Mouse (Mus musculus) cerebellum, adult 11-12 months (tissue): ENCODE data around the gene Gm10135.
"Not testable (repeated sequence)": the region's sequence is repeated elsewhere in the genome, so short reads cannot be mapped to it uniquely, and the experiment has no call there.

ENCODE experiments used
- DNase-seq: peaks from one replicate; pipeline ENCODE4 v3.0.0; 2022

Gene Gm10135

DNA sequence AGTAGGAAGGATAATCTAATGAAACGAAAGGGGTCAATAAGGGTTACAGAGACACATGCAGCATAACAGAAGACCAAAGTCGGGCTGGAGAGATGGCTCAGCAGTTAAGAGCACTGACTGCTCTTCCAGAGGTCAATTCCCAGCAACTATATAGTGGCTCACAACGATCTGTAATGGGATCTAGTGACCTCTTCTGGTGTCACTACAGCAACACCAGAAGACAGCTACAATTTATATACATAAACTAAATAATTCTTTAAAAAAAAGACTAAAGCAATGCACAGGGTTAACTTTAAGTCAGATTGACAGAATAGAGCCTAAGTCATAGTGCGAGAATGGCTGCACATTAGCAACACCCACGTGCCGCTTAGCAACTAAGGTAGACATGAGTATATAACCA, 14.4 kb downstream of the Gm10135 start:
- DNase-seq: no peak

DNA sequence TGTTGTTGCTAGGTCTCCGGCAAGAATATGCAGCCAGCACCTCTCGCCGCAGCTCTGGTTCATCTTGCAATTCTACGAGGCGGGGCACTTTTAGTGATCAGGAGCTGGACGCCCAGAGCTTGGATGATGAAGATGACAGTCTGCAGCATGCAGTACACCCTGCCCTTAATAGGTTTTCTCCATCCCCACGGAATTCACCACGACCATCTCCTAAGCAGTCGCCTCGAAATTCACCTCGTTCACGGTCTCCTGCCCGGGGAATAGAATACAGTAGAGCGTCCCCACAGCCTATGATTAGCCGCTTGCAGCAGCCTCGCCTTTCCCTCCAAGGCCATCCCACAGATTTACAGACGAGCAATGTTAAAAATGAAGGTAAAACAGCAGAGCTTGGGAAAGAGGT, 17.2 kb downstream of the Gm10135 start:
- no peak for DNase-seq

- DNase-seq: no peak
Observed at GRCm38 (mm10) chr5:72953996-72954604, 20.4 kb downstream of the Gm10135 start.

- DNase-seq: no peak
Observed at GRCm38 (mm10) chr5:72950252-72950651, 24.2 kb downstream of the Gm10135 start.

GRCm38 (mm10) chr5:72948136-72948535, 26.4 kb downstream of the Gm10135 start:
- DNase-seq: no peak

DNA sequence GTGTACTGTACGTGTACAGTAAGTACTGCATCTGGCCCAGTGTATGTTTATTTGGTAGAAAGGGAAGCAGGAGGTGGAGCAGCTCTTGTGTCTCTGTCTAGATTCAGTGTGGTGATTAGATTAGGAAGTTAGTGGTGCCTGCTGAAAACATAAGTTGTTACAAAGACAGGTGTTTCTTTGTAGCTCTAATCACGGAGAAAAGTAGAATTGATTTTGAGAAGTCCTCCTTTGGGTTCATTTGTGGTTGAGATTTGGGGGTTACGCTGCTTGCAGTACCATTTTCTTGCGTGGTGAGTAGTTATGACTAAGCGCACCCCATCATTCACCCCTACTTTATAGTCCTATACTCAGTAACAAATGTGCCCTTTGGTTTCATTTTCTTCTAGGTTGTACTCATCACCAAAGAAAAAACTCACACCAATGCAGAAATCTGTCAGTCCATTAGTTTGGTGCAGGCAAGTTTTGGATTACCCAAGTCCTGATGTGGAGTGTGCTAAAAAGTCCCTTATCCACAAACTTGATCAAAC, 33.5 kb downstream of the Gm10135 start:
- DNase-seq: no peak

GRCm38 (mm10) chr5:72939311-72939710, 35.2 kb downstream of the Gm10135 start:
- DNase-seq: no peak

DNA sequence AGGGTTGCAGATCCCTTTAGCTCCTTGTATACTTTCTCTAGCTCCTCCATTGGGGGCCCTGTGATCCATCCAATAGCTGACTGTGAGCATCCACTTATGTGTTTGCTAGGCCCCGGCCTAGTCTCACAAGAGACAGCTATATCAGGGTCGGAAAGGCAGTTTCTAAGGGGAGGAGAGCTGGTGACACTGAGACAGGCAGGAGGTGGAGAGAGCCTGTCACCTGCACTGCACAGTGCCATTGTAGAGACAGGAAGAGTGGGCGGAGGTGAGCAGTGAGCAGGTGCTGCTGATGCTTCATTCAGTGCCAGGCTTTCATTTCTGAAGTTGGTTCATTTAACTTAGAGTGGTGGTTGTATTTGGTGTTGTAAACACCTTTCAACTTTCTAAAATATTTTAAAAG, 36.1 kb downstream of the Gm10135 start:
- DNase-seq: not testable (repeated sequence)

GRCm38 (mm10) chr5:72933026-72933675, 41.4 kb downstream of the Gm10135 start:
- no peak for DNase-seq

GRCm38 (mm10) chr5:72927074-72927473, 47.4 kb downstream of the Gm10135 start:
- no peak for DNase-seq

DNA sequence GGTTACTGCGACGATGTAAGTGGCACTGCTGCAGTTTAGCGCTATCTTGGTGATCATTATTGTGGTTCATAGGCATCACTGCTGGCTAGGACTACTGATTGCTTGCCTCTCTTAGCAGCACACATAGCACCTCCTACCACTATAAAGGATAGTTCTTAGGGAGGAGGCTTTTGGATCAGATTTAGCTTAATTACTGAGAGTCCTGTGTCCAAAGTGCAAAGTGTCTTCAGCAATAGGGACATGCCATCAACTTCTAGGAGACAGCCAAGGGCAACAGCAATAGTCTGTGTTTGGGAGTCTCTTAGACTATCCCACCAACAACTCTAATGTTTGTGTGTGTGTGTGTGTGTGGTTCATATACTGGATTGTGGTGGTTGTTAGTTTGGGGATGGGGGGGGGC, 51.7 kb downstream of the Gm10135 start:
- DNase-seq: no peak

GRCm38 (mm10) chr5:72921171-72921570, 53.3 kb downstream of the Gm10135 start:
- DNase-seq: no peak

DNA sequence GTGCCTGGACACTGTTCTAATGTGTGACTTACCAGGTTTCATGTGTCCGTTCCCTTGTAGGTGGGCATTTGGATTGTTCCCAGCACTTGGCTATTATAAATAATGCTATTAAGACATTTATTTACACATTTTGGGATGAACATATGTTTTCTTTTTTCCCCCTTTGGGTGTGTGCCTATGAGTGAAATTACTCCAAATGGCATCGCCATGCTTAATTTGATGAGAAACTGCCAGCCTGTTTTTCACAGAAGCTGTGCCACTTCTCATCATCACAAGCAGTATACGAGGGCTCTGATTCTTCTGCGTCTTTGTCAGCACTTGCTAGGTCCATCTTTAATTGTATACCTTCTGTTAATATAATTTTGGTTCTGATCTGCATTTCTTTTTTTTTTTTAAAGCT, 54.1 kb downstream of the Gm10135 start:
- no peak for DNase-seq

GRCm38 (mm10) chr5:72916851-72917250, 57.7 kb downstream of the Gm10135 start:
- DNase-seq: no peak

- no peak for DNase-seq
Observed at GRCm38 (mm10) chr5:72916048-72916447, 58.5 kb downstream of the Gm10135 start.
